Mouse (Mus musculus): ENCODE measurements at regions not wholly inside any gene's neighbourhood (a gene's known extent, or its start where the extent isn't known, plus 50 kb on each side); places are given as distances from the start of the nearest gene placed in this dataset.

DNA sequence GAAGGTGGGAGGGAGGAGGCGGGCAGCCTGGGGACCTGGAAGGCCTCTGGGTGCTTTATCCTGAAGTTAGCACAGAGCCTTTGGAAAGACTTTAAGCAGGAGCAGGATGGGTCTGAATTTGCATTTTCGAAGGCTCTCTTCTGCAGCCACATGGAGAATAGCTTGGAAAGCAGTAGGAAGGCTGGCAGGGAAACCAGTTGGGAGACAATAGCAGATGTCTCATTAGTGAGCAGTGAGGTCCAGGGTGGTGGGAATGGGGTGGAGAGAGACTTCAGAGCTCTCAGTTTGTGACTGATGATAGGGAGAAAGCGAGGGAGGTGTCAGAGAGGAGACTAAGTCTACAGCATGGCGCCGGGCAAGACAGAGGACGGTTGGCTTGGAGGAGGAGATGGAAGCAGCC, 199.1 kb downstream of the Cbln1 start:
- in situ Hi-C loops (cut with MboI, MseI), result no loop called here

DNA sequence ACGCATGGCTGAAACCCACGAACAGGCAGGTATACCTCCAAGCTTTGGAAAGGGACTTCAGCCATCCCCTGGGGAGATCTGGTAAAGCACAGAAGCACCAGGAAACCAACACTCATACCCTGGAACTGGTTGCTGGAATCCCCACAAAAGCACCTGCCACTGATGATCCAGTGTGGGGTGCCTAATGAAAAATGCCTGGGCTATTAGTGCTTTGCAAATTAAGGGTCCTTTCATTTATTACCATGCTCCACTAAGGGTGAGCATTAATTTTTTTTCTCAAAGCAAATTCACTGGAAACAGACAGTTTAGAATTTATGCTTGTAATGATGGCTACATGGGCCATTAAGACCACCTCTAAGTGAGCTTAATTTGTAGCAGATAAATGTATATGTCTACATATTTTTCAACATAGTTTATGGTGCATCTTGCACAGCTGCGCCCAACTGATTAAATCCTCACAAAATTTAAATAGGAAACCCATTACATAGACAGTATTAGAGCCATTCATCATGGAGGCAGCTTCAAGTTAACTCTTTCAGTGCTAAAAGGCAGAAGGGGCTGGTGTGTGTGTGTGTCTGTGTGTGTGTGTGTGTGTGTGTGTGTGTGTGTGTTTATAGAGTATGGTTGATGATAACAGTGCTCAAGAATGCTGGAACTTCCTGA, 201.8 kb downstream of the Cbln1 start:
- in situ Hi-C loops (cut with MboI, MseI), result no loop called here

DNA sequence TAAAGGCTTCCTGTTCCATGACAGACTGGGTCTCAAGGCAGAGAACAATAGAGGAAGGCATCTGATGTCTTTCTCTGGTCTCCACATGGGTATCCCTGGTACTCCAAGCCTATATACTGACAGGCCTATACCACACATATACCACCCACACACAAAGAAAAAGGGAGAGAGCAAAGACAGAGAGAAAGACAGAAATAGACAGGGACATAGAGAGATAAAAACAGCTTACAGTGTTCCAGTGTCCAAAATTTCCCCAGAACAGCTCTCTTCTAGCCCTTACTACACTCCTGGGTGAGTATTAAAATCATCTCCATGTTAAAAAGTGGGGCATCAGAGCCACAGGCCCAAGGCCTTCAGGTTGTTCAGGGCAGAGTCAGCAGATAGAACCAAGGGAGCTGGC, 204.2 kb downstream of the Cbln1 start:
- in situ Hi-C loops (cut with MboI, MseI), result no loop called here

GRCm38 (mm10) chr8:87264999-87265398, 207.4 kb downstream of the Cbln1 start:
- in situ Hi-C loops (cut with MboI, MseI), result no loop called here

GRCm38 (mm10) chr8:87260305-87260704, 212.1 kb downstream of the Cbln1 start:
- in situ Hi-C loops (cut with MboI, MseI), result no loop called here

- in situ Hi-C loops (cut with MboI, MseI), result no loop called here
These were observed 229.7 kb downstream of the Cbln1 start for GRCm38 (mm10) chr8:87242681-87243080.

GRCm38 (mm10) chr8:87237181-87237580, 235.2 kb downstream of the Cbln1 start:
- in situ Hi-C loops (cut with MboI, MseI), result no loop called here

- in situ Hi-C loops (cut with MboI, MseI), result no loop called here
These were observed 236.0 kb downstream of the Cbln1 start for GRCm38 (mm10) chr8:87236438-87236837.

DNA sequence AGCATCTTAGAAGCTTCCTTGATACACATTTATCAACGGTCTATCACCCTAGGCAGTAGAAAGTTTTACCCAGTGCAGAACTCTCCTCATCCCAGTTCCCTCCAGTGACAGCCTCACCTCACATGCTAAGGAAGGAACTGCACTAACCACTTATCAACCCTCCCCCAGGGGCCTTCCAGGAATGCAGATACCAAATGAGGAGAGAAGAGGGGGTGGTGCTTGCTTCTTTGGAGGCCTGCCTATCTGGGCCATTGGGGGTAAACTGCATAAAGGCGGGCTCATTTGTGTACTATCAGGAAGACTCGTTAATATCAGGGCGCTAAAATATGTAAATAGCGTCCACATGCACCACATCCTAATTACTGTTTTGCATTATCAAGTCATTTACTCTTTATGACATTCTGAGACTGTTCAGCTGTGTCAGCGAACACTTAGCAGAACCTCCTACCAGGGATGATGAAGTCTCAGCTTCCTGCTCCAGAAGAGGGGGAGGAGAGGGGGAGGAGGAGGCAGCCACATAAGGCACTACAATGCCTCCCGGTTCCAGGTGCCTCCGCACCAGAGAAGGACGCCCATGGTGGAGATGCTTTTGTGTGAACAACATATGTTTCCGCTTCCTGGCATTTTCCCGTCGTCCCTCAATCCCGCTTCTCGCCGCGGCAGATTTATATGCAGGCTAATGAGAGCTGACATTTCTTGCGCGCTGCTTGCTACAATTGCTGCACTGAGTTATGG, 236.9 kb downstream of the Cbln1 start:
- in situ Hi-C loops (cut with MboI, MseI), result no loop called here

DNA sequence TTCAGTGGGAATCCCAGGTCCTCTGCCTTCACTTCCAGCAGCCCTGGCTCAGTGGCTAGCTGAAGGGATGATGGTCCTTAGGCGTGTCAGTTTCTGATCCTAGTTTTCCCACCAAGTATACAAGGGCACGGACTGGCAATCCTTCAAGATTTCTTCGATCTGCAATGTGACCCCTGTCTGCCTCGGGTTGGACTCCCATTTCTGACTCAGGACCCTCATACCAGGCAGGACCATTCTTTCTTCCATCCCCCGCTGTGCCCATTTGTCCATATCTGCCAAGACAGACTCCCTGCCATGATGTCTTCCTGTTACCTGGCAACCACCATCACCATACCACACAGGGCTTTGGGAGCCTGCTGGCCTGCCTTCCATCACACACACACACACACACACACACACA, 238.1 kb downstream of the Cbln1 start:
- in situ Hi-C loops (cut with MboI, MseI), result no loop called here

DNA sequence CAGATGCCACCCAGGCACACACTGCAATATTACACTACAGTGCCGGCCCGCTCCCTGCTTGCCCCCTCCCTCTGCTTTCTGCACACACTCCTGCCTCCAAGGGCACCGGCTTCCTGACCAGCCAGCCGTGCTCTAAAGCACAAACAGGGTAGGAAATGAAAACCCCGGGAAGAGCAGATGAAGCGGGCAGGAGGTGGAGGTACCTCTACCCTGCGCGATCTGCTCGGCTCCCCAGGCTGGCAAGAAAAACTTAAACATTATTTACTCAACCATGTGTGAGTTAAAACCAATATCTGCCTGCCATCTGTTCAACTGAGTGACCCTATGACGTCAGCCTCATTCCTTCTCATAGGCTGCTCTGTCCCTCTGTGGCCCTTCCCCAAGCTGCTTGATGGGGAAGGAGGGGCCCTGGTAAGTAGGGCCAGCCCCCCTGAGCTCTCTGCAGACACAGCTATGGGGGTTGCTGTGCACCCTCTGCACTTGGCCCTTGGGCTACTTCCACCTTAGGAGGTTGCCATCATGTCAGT, 238.5 kb downstream of the Cbln1 start:
- in situ Hi-C loops (cut with MboI, MseI), result no loop called here

- in situ Hi-C loops (cut with MboI, MseI), result no loop called here
These were observed 240.6 kb downstream of the Cbln1 start for GRCm38 (mm10) chr8:87231762-87232161.

DNA sequence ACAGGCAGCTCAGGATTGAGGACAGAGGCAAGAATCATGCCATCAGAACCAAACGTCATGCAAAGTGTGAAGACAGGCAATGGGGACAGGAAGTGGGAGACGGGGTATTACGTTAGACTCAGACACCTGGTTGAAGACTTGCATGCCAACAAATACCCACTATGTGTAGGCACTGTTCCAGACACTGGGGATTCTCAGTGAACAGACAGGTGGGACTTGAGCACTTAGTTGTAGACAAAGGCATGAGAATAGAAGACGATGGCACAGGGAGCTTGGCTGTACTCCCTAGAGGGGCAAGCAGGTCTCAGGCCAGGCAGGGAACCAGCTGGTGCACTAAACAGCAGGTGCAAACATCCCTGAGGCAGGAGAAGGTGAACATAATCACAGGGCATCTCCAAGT, 242.3 kb downstream of the Cbln1 start:
- in situ Hi-C loops (cut with MboI, MseI), result no loop called here

DNA sequence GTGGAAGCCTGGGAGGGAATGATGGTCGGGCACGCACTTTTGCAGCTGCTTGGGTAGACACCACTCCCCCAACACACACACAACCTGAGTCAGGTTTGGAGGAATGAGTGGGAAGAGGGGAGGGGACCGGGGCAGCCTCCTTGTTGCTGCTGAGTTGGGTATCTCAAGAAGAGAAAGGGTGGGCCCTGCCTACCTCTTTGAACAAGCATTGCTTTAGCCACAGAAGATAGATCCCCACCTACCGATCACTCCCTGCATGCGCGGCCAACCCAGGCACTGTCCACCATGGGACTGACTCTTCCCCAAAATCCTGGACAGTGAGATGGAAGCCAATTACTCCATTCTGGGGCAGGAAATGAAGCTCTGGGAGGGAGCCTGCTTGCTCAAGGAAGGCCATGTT, 243.2 kb downstream of the Cbln1 start:
- in situ Hi-C loops (cut with MboI, MseI), result no loop called here

- in situ Hi-C loops (cut with MboI, MseI), result no loop called here
These were observed 243.6 kb downstream of the Cbln1 start for GRCm38 (mm10) chr8:87228777-87229176.

GRCm38 (mm10) chr8:87225504-87226425, 246.6 kb downstream of the Cbln1 start:
- in situ Hi-C loops (cut with MboI, MseI), result no loop called here

DNA sequence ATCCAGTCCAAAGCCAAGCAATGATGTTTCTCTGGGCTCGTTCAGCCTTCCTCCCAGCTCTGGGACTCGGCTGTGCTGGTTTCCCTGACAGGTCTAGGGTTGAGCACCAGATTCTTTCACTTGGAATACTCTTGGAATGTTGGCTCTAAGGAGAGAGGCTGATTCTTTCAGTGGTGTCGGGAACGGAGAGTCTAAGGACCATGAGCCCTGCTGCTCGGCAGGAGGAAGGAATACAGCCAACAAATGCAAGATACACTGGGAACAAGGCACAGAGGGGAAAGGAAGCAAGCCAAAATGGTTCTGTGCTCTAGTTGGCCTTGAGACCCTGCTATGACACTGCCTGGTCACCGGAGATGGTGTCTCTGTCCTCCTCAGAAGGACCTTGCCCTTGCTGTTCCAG, 251.8 kb downstream of the Cbln1 start:
- in situ Hi-C loops (cut with MboI, MseI), result loop anchor here in 1 of 2 experiments (25.0 kb wide), 1 partner anchor 1858 kb away; no protein-coding TSS in a partner anchor

DNA sequence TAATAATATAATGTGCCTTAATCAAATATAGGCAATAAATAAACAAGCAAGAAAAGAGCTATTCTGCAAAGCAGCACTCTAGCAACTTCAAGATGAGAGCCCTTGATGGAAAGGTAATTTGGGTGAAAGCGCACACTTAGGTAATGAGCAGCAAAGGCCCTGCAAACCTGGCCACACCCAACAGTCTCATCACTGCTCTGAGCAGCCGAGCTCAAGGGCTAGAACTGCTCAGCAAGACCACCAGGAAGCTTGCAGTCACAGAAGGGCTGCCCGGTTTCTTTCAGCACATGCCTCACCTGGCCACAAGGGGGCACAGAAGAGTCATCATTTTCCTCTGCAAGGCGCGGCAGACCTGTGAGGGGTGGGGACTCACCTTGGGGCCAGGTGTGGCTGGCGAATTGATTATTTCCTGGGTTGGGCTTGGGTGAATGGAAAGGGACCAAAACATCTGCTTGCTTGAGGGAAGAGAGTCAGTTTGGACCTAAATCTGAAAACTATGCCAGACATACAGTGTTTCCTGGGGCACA, 253.4 kb downstream of the Cbln1 start:
- in situ Hi-C loops (cut with MboI, MseI), result loop anchor here (5.0 to 25.0 kb wide), 2 partner anchors 318 to 1857 kb away; no protein-coding TSS in a partner anchor

DNA sequence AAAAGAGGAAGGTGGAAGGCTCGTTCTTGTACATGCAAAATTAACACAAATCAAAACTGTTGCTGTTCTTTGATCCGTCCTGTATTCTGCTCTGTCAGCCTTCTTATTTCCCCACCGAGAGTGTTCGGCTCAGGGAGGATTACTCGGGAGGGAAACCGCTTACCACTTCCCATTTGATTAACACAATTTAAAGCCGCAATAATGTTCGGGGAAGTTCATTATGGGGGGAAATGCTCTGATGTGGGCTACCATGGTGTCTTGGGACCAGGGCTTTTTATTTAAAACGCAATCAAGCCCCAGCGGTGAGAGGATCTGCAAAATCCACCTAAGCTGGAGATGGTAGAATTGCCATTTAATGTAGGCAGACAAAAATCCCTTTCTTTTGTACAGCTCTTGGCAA, 257.4 kb downstream of the Cbln1 start:
- in situ Hi-C loops (cut with MboI, MseI), result loop anchor here (5.0 to 25.0 kb wide), 2 partner anchors 322 to 1853 kb away; no protein-coding TSS in a partner anchor

GRCm38 (mm10) chr8:87210546-87210945, 261.9 kb downstream of the Cbln1 start:
- in situ Hi-C loops (cut with MboI, MseI), result loop anchor here in 1 of 2 experiments (25.0 kb wide), 1 partner anchor 1848 kb away; no protein-coding TSS in a partner anchor

- in situ Hi-C loops (cut with MboI, MseI), result loop anchor here in 1 of 2 experiments (25.0 kb wide), 1 partner anchor 1847 kb away; no protein-coding TSS in a partner anchor
These were observed 263.1 kb downstream of the Cbln1 start for GRCm38 (mm10) chr8:87209295-87209694.

Measured in T-helper 17 cell (primary cell).